Mouse (Mus musculus) MEL (cell line): ENCODE results near the gene Frg2f1. TPM values are rescaled to one million over a fixed set of nuclear protein-coding genes. Genes with fewer than 3 reads are reported as not detected.

Source experiments
- DNase-seq: peaks from one replicate; pipeline ENCODE4 v3.0.0; 2011; ENCODE audit warnings: low read depth, low spot score
- H3K27ac ChIP-seq: 2 replicates; pipeline ENCODE4 v1.5.1; 2012; ENCODE audit warnings: low read depth, mild to moderate bottlenecking, control low read depth, low read length, moderate library complexity; ENCODE audit not compliant: control insufficient read depth
- H3K27me3 ChIP-seq, 2 experiments: fragments of 150-350 bp in 1 of 2; sonication (generic) in 1 of 2; 2 replicates each; pipeline ENCODE4 v1.6.1; 2012; ENCODE audit warnings: low read length in 2 of 2, mild to moderate bottlenecking in 2 of 2, improper control_type of control experiment in 1 of 2, moderate library complexity in 1 of 2; ENCODE audit not compliant: insufficient read depth in 2 of 2, control insufficient read depth in 1 of 2
- H3K36me3 ChIP-seq, 2 experiments: 2 replicates each; pipeline ENCODE4 v1.6.1; 2012 to 2014; ENCODE audit warnings: low read length in 2 of 2, improper control_type of control experiment in 1 of 2, inconsistent platforms in 1 of 2, mild to moderate bottlenecking in 1 of 2; ENCODE audit not compliant: insufficient read depth in 2 of 2, control insufficient read depth in 1 of 2
- H3K4me1 ChIP-seq, 2 experiments: fragments of 150-350 bp in 1 of 2; sonication (generic) in 1 of 2; 2 replicates each; pipeline ENCODE4 v1.6.1; 2012; ENCODE audit warnings: low read length in 2 of 2, improper control_type of control experiment in 1 of 2, mild to moderate bottlenecking in 1 of 2; ENCODE audit not compliant: insufficient read depth in 2 of 2, control insufficient read depth in 1 of 2
- H3K4me3 ChIP-seq, 2 experiments: fragments of 150-350 bp in 1 of 2; sonication (generic) in 1 of 2; 2 replicates each; pipeline ENCODE4 v1.5.1; 2012; ENCODE audit warnings: low read depth in 2 of 2, low read length in 2 of 2, mild to moderate bottlenecking in 2 of 2, moderate library complexity in 2 of 2, control low read depth in 1 of 2, improper control_type of control experiment in 1 of 2; ENCODE audit not compliant: control insufficient read depth in 1 of 2, insufficient read depth in 1 of 2
- H3K79me2 ChIP-seq: 2 replicates; pipeline ENCODE4 v1.6.1; 2012; ENCODE audit warnings: mild to moderate bottlenecking, low read length, moderate library complexity; ENCODE audit not compliant: control insufficient read depth, poor library complexity, insufficient read depth
- H3K9ac ChIP-seq: 2 replicates; pipeline ENCODE4 v1.6.1; 2012; ENCODE audit warnings: low read depth, mild to moderate bottlenecking, control low read depth, low read length, moderate library complexity; ENCODE audit not compliant: control insufficient read depth, poor library complexity, severe bottlenecking
- H3K9me3 ChIP-seq: fragments of 150-350 bp; sonication (generic); replicated peaks from 2 replicates; pipeline ENCODE4 v1.6.1; 2012; ENCODE audit warnings: mild to moderate bottlenecking, low read length, improper control_type of control experiment, moderate library complexity; ENCODE audit not compliant: insufficient read depth
- BHLHE40 ChIP-seq: IDR thresholded peaks from 2 replicates; pipeline ENCODE4 v1.6.1; 2012; ENCODE audit warnings: low read depth, mild to moderate bottlenecking, inconsistent platforms, low read length, improper control_type of control experiment, borderline replicate concordance
- CHD1 ChIP-seq: IDR thresholded peaks from 2 replicates; pipeline ENCODE4 v1.6.1; 2012; ENCODE audit warnings: low read depth, mild to moderate bottlenecking, inconsistent platforms, low read length, improper control_type of control experiment
- CHD2 ChIP-seq: IDR thresholded peaks from 2 replicates; pipeline ENCODE4 v1.6.1; 2011; ENCODE audit warnings: low read length, improper control_type of control experiment
- CTCF ChIP-seq, 3 experiments: IDR thresholded peaks in 2 of 3; conservative IDR thresholded peaks in 1 of 3; 2 replicates each; pipeline ENCODE4 v1.5.1; 2011 to 2012; ENCODE audit warnings: low read length in 3 of 3, low read depth in 2 of 3, mild to moderate bottlenecking in 2 of 3, improper control_type of control experiment in 1 of 3, inconsistent platforms in 1 of 3, mixed read lengths in 1 of 3, moderate library complexity in 1 of 3; ENCODE audit not compliant: control insufficient read depth in 1 of 3, insufficient read depth in 1 of 3, poor library complexity in 1 of 3, severe bottlenecking in 1 of 3
- E2F4 ChIP-seq: IDR thresholded peaks from 2 replicates; pipeline ENCODE4 v1.6.1; 2011; ENCODE audit warnings: low read depth, low read length, improper control_type of control experiment, borderline replicate concordance
- ELF1 ChIP-seq: IDR thresholded peaks from 2 replicates; pipeline ENCODE4 v1.6.1; 2014; ENCODE audit warnings: low read depth, mild to moderate bottlenecking, inconsistent platforms, low read length, improper control_type of control experiment, moderate library complexity
- EP300 ChIP-seq, 2 experiments: IDR thresholded peaks; 2 replicates each; pipeline ENCODE4 v1.6.1; 2011; ENCODE audit warnings: improper control_type of control experiment in 2 of 2, low read length in 2 of 2, low read depth in 1 of 2, mild to moderate bottlenecking in 1 of 2
- ETS1 ChIP-seq: IDR thresholded peaks from 2 replicates; pipeline ENCODE4 v1.6.1; 2012; ENCODE audit warnings: low read depth, mild to moderate bottlenecking, inconsistent platforms, low read length, improper control_type of control experiment, moderate library complexity
- GABPA ChIP-seq: IDR thresholded peaks from 2 replicates; pipeline ENCODE4 v1.6.1; 2012; ENCODE audit warnings: low read depth, mild to moderate bottlenecking, inconsistent platforms, low read length, improper control_type of control experiment, moderate library complexity
- GATA1 ChIP-seq: IDR thresholded peaks from 2 replicates; pipeline ENCODE4 v1.6.1; 2011; ENCODE audit warnings: low read depth, low read length, improper control_type of control experiment
- JUND ChIP-seq: IDR thresholded peaks from 2 replicates; pipeline ENCODE4 v1.6.1; 2011; ENCODE audit warnings: low read depth, mild to moderate bottlenecking, improper control_type of control experiment, low read length
- MAFK ChIP-seq: IDR thresholded peaks from 2 replicates; pipeline ENCODE4 v1.6.1; 2011; ENCODE audit warnings: low read depth, mild to moderate bottlenecking, low read length, improper control_type of control experiment, borderline replicate concordance
- MAX ChIP-seq: IDR thresholded peaks from 2 replicates; pipeline ENCODE4 v1.6.1; 2011; ENCODE audit warnings: low read length, improper control_type of control experiment
- MAZ ChIP-seq: IDR thresholded peaks from 2 replicates; pipeline ENCODE4 v1.6.1; 2012; ENCODE audit warnings: low read depth, mild to moderate bottlenecking, inconsistent platforms, low read length, improper control_type of control experiment
- MEF2A ChIP-seq: IDR thresholded peaks from 2 replicates; pipeline ENCODE4 v1.6.1; 2014; ENCODE audit warnings: low read depth, mild to moderate bottlenecking, inconsistent platforms, low read length, improper control_type of control experiment; ENCODE audit not compliant: poor library complexity, insufficient replicate concordance, severe bottlenecking; ENCODE audit errors: extremely low read depth
- MYB ChIP-seq: IDR thresholded peaks from 2 replicates; pipeline ENCODE4 v1.6.1; 2011; ENCODE audit warnings: mild to moderate bottlenecking, low read depth, low read length, improper control_type of control experiment
- MYC ChIP-seq: IDR thresholded peaks from 2 replicates; pipeline ENCODE4 v1.6.1; 2011; ENCODE audit warnings: low read depth, mild to moderate bottlenecking, low read length, improper control_type of control experiment, moderate library complexity
- NRF1 ChIP-seq: IDR thresholded peaks from 2 replicates; pipeline ENCODE4 v1.6.1; 2014; ENCODE audit warnings: low read depth, mild to moderate bottlenecking, inconsistent platforms, low read length, improper control_type of control experiment, moderate library complexity; ENCODE audit not compliant: poor library complexity, insufficient read depth, severe bottlenecking
- POLR2AphosphoS2 ChIP-seq: IDR thresholded peaks from 2 replicates; pipeline ENCODE4 v1.6.1; 2011; ENCODE audit warnings: low read length, improper control_type of control experiment
- RAD21 ChIP-seq: IDR thresholded peaks from 2 replicates; pipeline ENCODE4 v1.6.1; 2011; ENCODE audit warnings: mild to moderate bottlenecking, low read depth, low read length, improper control_type of control experiment
- RCOR1 ChIP-seq: IDR thresholded peaks from 2 replicates; pipeline ENCODE4 v1.6.1; 2012; ENCODE audit warnings: low read depth, mild to moderate bottlenecking, inconsistent platforms, low read length, improper control_type of control experiment
- SIN3A ChIP-seq: IDR thresholded peaks from 2 replicates; pipeline ENCODE4 v1.6.1; 2012; ENCODE audit warnings: low read length, improper control_type of control experiment, inconsistent platforms
- SMC3 ChIP-seq: IDR thresholded peaks from 2 replicates; pipeline ENCODE4 v1.6.1; 2011; ENCODE audit warnings: low read depth, low read length, improper control_type of control experiment
- TAL1 ChIP-seq: IDR thresholded peaks from 2 replicates; pipeline ENCODE4 v1.6.1; 2012; ENCODE audit warnings: mild to moderate bottlenecking, inconsistent platforms, low read length, moderate library complexity, mixed read lengths
- TBP ChIP-seq: IDR thresholded peaks from 2 replicates; pipeline ENCODE4 v1.8.0; 2011; ENCODE audit warnings: low read depth, low read length, improper control_type of control experiment
- TCF12 ChIP-seq: IDR thresholded peaks from 2 replicates; pipeline ENCODE4 v1.6.1; 2014; ENCODE audit warnings: low read depth, mild to moderate bottlenecking, inconsistent platforms, low read length, improper control_type of control experiment, moderate library complexity
- USF1 ChIP-seq: IDR thresholded peaks from 2 replicates; pipeline ENCODE4 v1.6.1; 2014; ENCODE audit warnings: low read depth, mild to moderate bottlenecking, inconsistent platforms, low read length, improper control_type of control experiment, moderate library complexity
- USF2 ChIP-seq, 2 experiments: IDR thresholded peaks; 2 replicates each; pipeline ENCODE4 v1.6.1; 2011 to 2012; ENCODE audit warnings: improper control_type of control experiment in 2 of 2, low read length in 2 of 2, borderline replicate concordance in 1 of 2, inconsistent platforms in 1 of 2, low read depth in 1 of 2, mild to moderate bottlenecking in 1 of 2; ENCODE audit not compliant: insufficient read depth in 1 of 2
- ZNF384 ChIP-seq: IDR thresholded peaks from 2 replicates; pipeline ENCODE4 v1.6.1; 2012; ENCODE audit warnings: low read depth, mild to moderate bottlenecking, inconsistent platforms, low read length, improper control_type of control experiment
- polyA plus RNA-seq, 2 experiments: library from polyadenylated mRNA; stranded (reverse) in 1 of 2; unstranded in 1 of 2; fragments of >175 nt in 1 of 2; fragments of >200 nt in 1 of 2; gene quantifications; 2 replicates each; pipeline versions ENCODE4 v1.2.1 to v1.2.4; 2012; ENCODE audit warnings: low replicate concordance in 2 of 2, low read depth in 1 of 2; ENCODE audit not compliant: insufficient read length in 2 of 2, insufficient read depth in 1 of 2, missing spikeins in 1 of 2
- total RNA-seq: library from RNA; depleted of rRNA; stranded (reverse); fragments of 300-350 nt; gene quantifications from 2 replicates; pipeline ENCODE4 v1.2.3, GENCODE M21; 2012

Gene Frg2f1
- total and polyA plus RNA-seq, 3 experiments = 1.5 to 2.0 TPM; not detected in 1

DNA sequence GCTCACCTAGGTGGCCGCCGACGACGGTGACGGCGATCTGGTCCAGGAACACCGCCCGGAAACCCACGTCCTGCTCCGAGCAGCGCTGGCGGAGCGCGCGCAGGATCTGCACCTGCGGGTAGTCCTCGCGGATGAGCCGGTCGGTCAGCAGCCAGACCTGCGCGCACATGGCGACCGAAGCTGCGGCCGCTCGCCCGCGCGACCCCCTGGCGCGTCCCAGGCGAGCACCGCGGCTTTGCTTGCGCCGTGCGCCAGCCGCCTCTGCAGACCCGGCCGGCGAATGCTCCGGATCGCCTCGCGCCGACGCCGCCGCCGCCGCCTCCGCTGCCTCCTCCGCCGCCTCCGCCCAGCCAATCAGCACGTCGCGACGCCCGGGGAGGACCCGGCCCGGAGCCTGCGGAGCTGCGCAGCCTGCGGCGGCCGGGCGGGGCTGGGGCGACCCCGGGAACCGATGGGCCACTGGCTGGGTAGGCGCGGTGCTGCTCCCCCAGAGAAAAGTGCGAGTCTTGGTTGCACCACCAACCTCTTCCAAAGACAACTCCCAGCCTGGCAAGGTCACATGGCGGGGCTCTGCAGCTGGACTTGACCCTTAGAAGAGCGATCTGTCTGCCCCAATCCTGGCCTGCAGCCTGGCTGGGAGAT lies 46.9 kb downstream of the Frg2f1 start, which contains the start of gene Rimkla:
TSS of gene Rimkla (minus strand) at position 338 of the 642 bp plus-strand sequence.
- Histone ChIP-seq H3K9ac (no peak within 1 kb of the TSS), H3K36me3 (no peaks in the 10 kb centered on the region), H3K79me2 (no peaks in the 10 kb centered on the region), H3K27me3 (no peaks in the 10 kb centered on the region), H3K27ac (no peak within 1 kb of the TSS), H3K9me3 (no peaks in the 10 kb centered on the region), H3K4me3 (no peak within 1 kb of the TSS), H3K4me1 (no peaks in the 10 kb centered on the region)
- TF ChIP-seq CHD2 (no peak), USF1 (no peak), BHLHE40 (no peak), ELF1 (no peak), CTCF (IDR thresholded peaks at IDR 0.05 in 2 of 3, conservative IDR thresholded peaks at IDR 0.05 in 1 of 3; ENCODE audit: control insufficient read depth in 1 of 3, insufficient read depth in 1 of 3, low read depth in 2 of 3, low read length in 3 of 3, poor library complexity in 1 of 3, severe bottlenecking in 1 of 3) (no peak), EP300 (IDR thresholded peaks at IDR 0.05; ENCODE audit: low read depth in 1 of 2, low read length in 2 of 2) (no peak), GATA1 (no peak), TAL1 (no peak), NRF1 (no peak), JUND (no peak), POLR2AphosphoS2 (no peak), MAFK (no peak), SIN3A (no peak), ETS1 (no peak)
- no peak for DNase-seq

GRCm38 (mm10) chr4:119490806-119491205 lies 48.5 kb downstream of the Frg2f1 start:
- peak; percentile 16 to 41 (median 35); a peak in 3 of 6 replicates for TF ChIP-seq CTCF (IDR thresholded peaks at IDR 0.05 in 2 of 3, conservative IDR thresholded peaks at IDR 0.05 in 1 of 3; ENCODE audit: control insufficient read depth in 1 of 3, insufficient read depth in 1 of 3, low read depth in 2 of 3, low read length in 3 of 3, poor library complexity in 1 of 3, severe bottlenecking in 1 of 3)
- no peak for TF ChIP-seq JUND
- TF ChIP-seq POLR2AphosphoS2 = no peak
- TF ChIP-seq MAFK = no peak
- no peak for TF ChIP-seq ZNF384
- no peak for TF ChIP-seq MAX
- no peak for TF ChIP-seq CHD1
- TF ChIP-seq TCF12 = no peak
- TF ChIP-seq E2F4 = no peak
- TF ChIP-seq MEF2A = no peak
- no peak for TF ChIP-seq USF2 (IDR thresholded peaks at IDR 0.05; ENCODE audit: borderline replicate concordance in 1 of 2, insufficient read depth in 1 of 2, low read depth in 1 of 2, low read length in 2 of 2)
- no peak for TF ChIP-seq CHD2
- no peak for TF ChIP-seq GATA1
- no peak for TF ChIP-seq RCOR1
- TF ChIP-seq MYC = no peak
- no peak for TF ChIP-seq MAZ
- no peak for TF ChIP-seq MYB
- no peak for TF ChIP-seq TBP
- no peak for TF ChIP-seq GABPA
- peak; percentile 29; the same call in 1 of the 2 replicates for TF ChIP-seq SMC3
- peak; percentile 22 for TF ChIP-seq RAD21
- Histone ChIP-seq H3K4me3 (no peak overlapping the region), H3K27ac (no peak overlapping the region), H3K36me3 (no peaks in the 10 kb centered on the region), H3K9me3 (no peaks in the 10 kb centered on the region), H3K79me2 (no peaks in the 10 kb centered on the region), H3K9ac (no peak overlapping the region), H3K4me1 (no peaks in the 10 kb centered on the region), H3K27me3 (no peaks in the 10 kb centered on the region)
- DNase-seq = peak; percentile 26
